Mouse (Mus musculus) embryo, embryonic 10 days (tissue): ENCODE measurements at regions not wholly inside any gene's neighbourhood (a gene's known extent, or its start where the extent isn't known, plus 50 kb on each side); places are given as distances from the start of the nearest gene placed in this dataset.

Experiments used
- DNase-seq: peaks from one replicate; pipeline ENCODE4 v3.0.0-alpha.2; 2015; ENCODE audit warnings: low spot score

DNA sequence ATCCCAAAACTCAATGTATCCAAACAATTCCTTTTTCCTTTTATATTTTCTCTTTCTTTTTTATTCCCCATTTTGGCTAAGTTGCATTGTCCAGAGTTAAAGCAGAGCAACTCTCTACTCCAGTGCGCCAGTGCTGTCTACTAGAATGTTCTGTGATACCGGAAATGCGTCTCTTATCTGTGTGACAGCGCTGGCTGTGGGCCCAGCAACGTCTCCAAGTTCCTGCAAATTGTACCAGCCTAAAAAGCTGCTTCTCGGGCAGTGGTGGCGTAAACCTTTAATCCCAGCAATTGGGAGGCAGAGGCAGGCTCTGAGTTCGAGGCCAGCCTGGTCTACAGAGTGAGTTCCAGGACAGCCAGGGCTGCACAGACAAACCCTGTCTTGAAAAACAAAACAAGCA lies 59.4 kb downstream of the Cox18 start:
- no peak for DNase-seq

DNA sequence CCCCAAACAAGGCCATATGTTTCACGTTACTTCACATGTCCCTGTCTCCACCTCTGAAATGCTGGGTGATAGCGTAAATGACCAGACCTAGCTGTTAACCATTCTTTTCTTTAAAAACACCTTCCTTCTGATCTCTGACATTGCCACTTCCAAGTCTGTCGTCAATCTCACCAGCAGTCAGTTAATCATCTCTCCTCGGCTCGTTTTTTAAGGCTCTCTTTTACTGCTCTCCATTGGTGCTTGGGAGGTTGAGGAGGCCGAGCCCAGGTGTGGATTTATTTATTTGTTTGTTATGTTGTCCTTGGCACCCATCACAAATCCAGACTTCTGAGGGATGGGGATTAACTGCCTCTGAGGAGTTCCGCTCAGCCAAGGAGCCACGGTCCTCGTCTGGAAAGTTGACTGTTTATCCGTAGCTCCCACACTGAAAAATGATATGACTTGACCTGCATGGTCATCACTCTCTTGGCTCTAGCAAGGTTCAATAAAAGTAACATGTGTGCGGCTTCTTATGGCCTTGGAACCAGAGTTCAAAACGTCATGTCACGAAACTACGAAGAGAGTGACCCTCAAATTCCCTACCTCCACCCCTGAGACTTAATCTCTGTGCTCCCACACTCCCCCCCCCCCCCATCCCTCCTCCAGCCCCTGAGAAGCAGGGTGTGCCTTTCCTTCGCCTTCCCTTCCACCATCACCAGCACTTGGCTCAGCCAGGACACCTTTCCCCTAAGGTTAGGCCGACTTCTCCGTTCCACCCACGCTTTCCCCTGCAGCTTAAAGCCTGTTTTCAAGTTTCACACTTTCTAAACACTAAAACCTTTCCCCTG lies 60.6 kb downstream of the Cox18 start:
- peak; percentile 36 for DNase-seq

DNA sequence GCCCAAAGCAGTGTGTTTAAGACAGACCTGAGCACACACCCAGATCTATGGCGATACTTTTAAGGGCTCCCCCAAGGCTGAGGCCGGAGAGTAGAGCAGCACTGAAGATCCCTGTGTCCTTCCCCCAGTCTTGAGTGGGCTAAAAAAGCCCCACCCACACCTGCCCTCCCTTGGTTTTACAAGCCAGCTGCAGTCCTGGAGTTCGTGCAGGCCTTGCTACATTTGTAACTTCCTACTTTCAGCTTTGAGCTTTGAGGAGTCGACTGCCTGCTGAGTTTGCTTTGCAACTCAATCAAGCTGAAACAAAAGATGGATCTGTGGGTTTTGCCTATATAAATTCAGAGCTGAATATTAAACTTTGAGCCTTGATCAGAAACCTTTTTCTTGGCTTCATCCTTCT lies 63.5 kb downstream of the Cox18 start:
- no peak for DNase-seq

DNA sequence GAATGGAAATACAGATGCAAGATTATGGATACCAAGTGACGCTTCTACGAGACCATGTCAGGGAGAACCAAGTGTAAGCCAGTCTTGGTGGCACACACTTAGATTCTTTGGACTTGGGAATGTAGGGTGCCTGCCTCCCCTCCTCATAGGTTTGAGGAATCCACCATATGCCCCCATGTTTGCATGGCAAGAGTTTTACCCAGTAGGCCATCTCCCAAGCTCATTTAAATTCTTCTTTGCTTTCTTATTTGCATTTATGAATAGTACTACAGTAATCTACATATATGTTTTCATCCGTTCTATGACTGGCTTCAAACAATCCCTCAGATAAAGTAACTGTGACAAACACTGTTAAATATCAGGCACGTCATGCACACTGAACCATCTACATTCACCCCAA lies 67.3 kb downstream of the Cox18 start:
- no peak for DNase-seq

DNA sequence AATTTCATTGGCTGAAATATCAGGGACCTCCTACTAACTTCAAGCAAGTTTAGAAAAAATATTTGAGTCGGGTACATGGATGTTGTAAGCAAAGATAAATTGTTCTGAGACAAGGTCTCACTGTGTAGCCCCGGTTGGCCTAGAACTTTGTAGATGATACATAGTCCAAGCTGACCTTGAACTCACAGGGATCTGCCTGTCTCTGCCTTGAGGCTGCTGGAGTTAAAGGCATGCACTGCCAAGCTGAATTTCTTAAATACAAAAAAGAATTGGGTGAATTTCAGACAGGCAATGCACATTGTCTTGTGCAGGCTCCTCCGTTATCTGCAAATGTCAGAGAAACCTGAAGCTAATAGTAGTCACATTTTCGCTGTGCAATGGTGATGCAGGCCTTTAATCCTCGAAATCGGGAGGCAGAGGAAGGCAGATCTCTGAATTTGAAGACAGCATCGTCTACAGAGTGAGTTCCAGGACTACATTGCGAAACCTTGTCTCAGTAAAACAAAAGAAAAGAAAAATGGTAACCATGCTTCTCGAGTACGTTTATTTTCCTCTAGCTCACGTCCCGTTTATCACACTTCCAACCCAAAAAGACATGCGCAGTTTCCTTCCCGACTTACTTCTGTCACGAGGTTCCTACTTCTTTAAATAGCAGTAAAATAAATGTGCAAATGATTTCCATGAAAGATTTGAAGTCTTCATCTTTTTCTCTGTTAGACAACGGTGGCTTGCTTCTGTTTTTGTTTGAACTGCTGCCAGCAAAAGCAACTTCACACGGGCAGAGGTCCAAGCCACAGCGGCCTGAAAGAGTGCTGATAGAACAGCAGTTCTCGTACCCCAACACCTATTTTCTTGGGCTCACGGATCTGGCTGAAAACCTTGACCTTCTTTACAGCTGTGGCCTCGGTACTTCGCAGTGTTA lies 73.9 kb downstream of the Cox18 start:
- no peak for DNase-seq

DNA sequence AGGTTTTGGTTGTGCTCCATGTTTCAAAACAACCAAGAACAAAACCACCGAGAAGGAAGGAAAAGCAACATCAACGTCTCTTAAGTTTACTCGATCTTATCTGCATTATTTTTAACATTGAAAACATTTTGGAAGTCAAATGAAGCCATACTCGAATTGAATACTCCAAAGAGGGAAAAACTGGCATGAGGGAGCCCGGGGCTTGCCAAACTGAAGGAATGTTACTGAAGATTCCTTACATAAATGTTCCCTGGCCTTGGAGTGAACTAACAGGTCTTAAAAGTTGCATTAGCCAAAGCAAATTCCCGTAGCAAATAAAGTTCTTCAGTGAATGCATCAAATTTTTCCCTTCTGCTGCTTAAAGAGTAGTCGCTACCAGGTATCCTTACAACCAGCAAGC lies 87.8 kb downstream of the Cox18 start:
- no peak for DNase-seq

DNA sequence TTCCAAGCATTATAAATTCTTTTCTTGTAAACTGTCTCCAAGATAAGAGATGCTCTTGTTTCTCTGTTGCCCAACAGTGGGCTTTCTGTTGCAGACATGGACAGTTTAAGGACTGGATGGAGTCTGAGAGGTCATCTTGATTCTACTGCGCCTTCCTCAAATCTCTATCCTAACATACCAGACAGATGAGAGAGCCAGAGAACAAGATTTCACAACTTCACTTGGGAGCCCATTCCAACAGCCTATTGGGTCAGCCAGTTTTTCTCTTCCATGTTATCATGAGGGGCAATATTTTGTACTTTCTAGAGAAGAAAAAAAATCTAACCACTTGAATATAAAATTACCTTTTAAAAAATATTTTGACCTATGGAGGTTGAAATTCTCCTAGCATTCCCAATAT lies 116.8 kb downstream of the Cox18 start:
- DNase-seq, result no peak

DNA sequence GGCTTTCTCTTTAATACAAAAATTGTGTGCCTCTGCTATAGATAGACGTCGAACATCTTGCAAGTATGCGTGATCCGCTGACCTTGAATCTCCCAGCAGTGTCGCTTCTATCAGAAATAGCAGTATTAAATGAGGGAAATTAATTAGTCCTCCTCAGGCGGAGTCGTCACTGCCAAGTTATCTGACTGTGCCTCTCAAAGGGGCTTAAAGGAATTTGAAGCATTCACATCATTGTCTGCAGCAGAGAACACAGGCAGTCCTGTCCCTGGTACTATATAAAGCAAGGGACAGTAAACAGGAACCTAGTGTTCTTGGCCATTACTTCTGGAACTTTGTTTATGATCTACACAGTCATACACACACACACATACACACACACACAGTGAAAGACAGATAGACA lies 119.1 kb downstream of the Cox18 start:
- no peak for DNase-seq

DNA sequence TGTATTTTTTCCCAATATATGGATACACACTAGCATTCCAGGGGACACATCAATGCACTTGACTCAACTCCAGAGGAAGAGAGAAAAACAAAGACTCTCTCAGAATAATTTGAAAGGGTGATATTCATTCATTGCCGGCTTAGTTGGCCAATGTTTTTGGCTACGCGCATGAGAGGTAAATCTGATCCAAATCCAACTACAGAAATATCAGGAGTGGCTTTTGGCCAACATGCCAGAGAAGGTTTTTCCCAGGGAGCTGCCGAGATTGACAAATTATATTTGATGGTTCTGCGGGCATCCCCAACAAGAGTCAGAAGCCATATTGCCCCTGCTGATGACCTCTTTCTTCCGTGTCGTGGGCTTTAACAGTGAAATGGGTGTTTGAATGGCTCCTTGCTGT lies 135.3 kb downstream of the Cox18 start:
- DNase-seq, result no peak

DNA sequence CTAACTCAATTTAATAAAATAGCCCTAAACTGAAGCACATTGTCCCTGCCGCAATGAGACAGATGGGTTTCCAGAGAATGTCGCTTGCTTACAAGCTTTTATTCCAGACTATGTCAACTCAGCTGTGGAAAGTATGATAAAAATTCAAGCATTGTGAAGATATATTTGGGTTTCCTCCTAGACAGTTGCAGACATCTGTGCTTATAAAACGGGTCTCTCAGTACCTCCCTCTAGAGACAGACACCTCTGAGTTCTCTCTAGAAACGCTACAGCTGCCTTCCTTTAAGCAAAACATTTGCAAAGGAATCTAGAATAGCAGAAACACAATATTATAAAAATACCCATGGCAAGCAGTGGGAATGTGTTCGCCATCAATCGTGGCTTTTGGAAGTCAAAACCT lies 137.3 kb downstream of the Cox18 start:
- DNase-seq, result no peak

DNA sequence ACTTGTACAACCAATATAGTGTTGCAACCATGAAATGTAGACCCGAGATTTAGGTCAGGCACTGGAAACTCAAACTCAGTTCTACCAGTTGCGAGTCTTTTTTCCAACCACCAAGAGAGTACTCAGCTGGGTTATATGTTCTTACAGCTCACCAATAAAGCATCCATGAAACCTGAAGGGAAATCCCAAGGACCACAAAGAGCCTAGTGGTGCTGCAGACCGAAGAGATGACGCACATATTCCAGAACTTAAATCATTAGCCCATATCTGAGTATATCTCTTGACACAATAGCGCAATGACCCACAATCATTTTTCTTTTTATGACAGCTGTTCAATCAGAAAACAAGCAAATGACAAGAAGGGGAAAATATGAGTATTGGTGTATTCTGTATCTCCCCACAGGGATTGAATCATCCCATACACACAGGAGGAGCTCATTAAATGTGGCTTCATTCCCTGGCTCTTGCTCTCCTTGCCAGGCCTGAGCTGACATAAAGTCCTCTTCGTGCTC lies 146.7 kb downstream of the Cox18 start:
- DNase-seq, result no peak

DNA sequence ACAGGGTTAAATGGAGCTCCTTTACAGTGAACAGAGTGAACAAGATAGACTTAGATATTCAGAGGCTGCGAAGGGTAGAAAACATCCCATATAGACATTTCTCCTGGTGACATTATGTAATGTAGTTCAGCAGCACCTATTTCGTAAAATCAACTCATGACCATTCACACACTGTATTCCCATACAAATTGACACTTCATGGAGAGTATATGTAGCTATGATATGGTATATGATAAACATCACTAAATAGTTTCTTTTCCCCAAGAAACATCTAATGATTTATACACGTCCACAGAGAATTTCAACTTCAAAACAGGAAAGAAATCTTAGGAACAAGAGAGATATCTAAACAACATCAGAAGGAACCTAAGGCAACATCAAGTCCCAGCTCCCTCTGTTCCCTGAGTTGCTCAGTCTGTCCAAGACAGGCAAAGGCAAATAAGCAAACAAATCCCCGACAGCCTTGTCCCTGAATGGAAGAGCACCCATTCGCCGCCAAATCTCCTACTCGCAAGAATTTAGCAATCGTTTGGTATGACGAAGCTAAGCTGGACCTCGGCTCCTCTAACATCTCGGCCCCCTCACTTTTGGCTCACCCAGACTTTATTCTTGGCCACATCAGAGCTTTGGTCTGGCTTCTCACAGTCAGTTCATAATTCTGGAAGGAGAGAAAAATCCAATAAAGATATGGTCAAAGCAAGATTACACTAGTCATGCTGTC lies 148.0 kb downstream of the Cox18 start:
- no peak for DNase-seq

DNA sequence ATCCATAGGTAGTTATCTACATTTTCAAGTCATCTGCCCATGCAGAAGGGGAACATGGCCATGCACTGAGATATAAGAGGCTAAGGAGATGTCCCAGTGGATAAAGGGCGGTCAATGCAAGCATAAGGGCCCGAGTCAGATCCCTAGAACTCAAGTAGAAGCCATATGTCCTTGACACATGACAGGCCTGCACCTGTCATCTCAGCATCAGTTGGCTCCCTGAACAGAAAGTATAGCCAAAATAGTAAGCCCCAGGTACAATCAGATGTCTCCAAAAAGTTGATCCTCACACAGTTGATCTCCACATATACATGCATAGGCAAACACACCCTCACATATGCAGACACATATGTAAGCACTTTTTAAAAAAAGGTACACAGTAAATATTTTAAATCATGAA lies 152.0 kb downstream of the Cox18 start:
- DNase-seq, result no peak

DNA sequence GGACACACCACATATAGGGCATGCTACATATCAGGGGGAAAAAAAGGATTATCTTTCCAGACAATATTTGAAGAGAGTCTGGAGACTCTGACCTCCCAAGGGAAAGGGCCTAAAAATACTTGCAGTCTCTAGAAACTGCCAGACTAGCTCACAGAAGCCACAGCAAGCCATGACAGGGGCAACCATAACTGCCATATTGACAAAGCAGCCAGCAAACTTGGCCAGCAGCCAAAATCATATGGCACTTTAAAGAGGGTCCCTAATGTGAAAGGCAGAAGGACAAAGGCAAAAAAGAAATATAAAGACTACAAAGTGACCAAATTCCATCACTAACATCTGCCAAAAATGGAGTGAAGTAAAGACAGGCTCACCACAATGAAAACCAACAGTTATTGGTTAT lies 155.2 kb downstream of the Cox18 start:
- no peak for DNase-seq

DNA sequence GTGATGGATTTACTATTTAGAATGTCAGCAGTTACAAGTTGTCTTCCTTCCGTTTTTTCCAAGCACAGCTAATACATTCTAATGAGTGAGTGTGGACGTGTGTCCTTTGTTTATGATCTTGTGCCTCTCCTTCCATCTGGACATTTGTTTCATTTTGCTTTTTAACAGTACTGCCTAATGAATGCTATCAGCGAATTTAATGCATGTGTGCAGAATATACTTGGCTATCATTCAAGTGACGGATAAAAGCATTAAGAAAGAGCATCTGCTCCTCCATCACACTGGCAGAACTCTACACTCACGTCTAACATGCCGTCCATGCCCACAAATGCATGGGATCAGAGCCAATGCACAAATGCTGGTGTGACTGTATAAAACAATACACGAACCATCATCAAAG lies 156.0 kb downstream of the Cox18 start:
- no peak for DNase-seq

DNA sequence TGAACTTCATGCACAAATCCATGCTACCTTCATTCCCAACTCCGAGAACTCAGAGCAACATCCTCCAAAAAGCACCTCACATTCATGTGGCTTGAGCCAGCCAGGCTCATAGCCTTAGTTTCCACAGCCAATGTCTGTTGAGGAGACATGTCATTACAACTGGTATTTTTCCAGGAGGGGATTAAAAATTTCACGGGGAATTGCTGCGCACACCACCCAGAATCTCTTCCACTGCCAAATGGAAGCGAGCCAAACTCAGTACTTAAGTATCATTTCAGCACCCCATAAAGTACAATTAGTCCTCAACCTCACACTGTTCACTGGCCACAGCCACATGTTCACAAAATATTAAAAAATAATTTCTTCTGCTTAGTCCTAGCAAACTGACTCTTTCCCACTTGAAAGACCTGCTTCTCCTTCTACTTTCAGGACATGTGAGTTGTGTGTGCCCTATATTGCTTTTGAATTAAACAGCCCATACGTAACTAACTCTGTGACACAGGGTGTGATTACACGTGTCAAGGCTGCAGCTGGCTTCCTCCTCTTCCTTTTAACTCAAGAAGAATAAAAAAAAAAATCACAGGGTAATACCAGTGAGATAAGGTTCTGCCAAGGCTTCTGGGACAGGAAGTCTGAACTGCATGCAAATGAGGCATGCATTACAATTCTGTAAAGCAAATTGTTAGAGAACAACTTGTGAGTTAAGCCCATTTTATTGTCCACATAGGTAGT lies 157.8 kb downstream of the Cox18 start:
- DNase-seq, result no peak

DNA sequence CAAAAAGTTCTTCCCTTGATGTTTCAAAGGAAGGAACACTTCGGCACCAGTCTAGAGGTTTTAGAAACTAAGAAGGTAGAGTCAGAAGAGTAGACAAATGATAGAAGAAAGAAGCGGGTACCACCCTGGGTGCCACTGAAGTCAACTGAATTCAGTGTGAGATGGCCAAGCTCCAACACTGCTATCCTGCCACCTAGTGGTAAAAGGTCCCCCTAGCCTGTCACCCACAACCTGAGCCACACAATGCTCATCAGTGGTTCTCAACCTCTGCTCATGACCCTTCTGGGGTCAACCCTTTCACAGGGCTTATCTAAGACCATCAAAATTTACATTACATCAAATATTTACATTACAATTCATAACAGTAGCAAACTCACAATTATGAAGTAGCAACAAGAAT lies 168.1 kb downstream of the Cox18 start:
- peak; percentile 66 for DNase-seq

DNA sequence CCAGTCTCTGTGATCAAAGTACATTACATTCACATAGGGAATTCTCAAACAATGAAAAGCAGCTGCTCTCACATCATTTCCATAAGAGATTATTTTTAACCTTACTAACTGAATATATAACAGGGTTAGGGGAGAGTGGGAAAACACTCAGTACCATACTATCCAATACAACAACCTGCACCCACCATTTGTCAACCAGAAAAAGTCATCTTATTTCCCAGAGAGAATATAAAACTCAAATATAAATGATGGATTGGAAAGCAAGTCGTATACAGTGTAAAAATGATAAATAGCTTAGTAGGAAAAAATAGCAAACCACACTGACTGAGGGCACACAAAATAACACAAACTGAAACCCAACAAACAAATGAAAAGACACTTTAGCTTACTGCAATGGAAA lies 169.4 kb upstream of the Adamts3 start:
- DNase-seq, result no peak

DNA sequence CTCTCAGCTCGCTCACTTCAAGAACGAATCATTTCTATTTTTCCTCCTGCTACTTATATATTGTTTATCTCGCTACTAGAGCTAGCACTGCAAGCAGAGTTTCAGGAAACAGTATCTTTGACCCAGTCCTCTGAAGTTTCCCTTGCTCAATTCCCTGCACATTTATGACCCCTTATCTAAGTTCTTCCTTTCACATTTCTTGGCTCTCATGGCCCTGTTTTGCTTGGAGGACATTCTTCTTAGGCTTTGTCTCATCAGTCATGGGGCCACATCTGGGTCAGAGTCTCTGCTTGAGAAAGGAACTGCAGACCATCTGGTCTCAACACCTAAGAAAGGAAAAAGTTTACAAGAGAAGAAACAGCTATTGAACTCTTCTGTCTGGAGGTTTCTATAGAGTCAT lies 166.7 kb upstream of the Adamts3 start:
- DNase-seq, result no peak

DNA sequence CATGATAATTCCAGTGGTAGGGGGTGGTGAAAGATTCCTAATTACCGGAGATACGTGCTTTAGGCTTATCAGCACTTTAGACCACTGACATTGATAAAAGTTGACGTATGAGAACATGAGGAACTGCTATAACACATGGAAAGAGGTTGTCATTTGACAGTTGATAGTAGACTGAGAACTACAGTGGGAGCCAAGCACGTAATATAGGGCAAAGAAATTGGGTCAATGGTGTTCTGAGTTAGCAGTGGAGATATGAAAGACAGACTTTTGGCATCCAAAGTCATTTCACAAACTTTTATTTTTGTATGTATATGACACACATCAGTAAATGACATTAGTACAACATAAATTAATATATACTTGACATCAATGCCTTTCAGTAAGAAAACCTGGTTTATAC lies 159.6 kb upstream of the Adamts3 start:
- no peak for DNase-seq

DNA sequence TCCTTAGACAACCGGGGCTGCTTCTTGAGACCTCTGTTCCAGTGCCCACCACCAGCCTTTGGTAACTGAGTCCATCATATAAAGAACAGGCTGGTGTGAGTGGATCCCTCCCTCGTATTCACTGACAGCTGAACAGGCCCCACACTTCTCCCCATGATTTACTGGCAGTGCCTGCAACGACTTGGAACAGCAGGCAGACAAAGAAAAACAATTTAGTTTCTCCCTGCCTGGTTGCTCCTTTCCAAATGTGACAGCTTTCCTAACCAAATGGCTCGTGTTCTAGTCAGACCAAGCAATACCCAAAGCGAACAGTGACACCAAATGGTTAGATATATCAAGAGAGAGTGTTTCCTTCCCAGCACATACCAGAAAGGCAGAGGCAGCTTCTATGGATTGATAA lies 150.0 kb upstream of the Adamts3 start:
- DNase-seq, result peak; percentile 39

DNA sequence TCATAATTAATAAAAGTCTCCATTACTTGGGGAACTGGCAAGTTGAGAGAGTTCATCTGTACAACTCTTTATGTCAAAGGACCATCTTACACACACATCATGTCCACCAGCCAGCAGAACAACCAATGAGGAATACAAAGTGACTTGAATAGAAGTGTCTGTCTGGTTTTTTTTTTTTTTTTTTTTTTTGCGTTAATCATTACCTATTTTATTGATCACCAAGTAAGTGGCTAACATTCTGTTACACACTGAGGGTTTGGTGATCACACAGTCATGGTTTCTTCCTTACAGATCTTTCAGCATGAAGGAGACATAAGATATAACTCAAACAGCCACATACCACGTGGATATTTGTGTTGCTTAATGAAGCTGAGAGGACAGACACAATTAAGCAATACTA lies 147.6 kb upstream of the Adamts3 start:
- DNase-seq, result no peak
